Mouse (Mus musculus) embryo, embryonic 9.5 days (tissue): Measurements from ENCODE around the gene Atpaf1.

Experiments
- DNase-seq: peaks from one replicate; pipeline ENCODE4 v3.0.0-alpha.2; 2017; ENCODE audit errors: extremely low spot score

The Atpaf1 gene

DNA sequence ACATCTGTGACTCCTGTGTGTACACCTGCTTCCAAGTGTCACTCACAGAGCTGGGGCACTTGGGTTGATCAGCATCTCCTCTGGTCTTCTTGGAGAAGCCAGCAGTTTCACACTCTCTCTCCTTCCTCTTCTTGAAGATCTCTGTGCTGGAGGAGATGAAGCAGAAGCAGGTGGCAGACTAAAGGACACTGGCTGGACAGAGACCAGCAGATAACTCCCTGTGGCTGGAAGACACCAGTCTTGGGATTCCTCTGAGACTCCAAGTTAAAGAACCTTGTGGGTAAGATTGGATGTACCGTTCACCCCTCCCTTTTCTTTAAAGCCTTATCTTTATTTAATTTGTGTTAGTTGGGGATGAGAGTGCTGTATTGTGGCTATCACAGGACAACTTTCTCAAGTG, 63.5 kb downstream of the Atpaf1 start:
- no peak for DNase-seq

- DNase-seq, result no peak
Observed at GRCm38 (mm10) chr4:115848990-115849677, 64.5 kb downstream of the Atpaf1 start.

GRCm38 (mm10) chr4:115850111-115850510, 65.5 kb downstream of the Atpaf1 start:
- no peak for DNase-seq

- DNase-seq, result no peak
Observed at GRCm38 (mm10) chr4:115850631-115851030, 66.0 kb downstream of the Atpaf1 start.

DNA sequence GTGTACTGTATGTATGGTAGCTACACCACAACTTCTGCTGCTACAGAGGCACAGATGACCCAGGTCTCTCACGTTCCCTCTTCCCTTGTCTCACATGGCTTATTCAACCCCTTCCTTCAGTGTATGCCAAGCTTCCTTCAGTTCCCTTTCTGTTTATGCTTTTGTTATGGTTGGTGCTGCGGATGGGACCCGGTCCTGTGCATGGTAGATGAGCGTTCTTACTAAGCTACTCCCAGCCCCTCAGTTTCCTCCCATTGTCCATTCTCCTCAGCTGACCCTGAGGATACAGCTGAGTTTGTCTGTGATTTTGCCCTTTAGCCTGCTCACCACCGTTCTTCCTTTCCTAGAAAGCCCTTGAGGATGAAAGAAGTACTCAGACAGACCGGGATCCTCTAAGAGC, 67.0 kb downstream of the Atpaf1 start:
- no peak for DNase-seq

DNA sequence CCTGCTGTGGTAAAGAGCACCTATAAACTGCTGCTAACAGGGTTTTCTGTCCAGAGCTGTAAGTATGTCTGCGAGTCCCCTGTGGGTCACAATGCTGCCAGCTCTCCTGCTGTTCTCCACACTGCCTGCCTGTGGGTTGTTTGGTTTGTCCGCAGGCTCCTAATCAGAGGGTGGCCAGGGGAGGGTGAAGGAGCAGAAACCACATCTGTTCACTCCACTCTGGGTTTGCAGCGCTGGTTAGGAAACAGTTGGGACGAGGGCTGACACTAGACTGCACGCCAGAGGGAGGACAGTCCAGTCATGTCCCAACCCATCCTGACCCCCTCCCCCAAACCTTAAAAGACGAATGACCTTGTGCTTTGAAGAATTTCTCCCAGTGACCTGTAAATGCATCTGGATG, 70.5 kb downstream of the Atpaf1 start:
- no peak for DNase-seq

- no peak for DNase-seq
Observed at GRCm38 (mm10) chr4:115855609-115856008, 71.0 kb downstream of the Atpaf1 start.

GRCm38 (mm10) chr4:115856282-115856681, 71.7 kb downstream of the Atpaf1 start:
- DNase-seq, result no peak

- DNase-seq, result no peak
Observed at GRCm38 (mm10) chr4:115857293-115857883, 72.8 kb downstream of the Atpaf1 start.

DNA sequence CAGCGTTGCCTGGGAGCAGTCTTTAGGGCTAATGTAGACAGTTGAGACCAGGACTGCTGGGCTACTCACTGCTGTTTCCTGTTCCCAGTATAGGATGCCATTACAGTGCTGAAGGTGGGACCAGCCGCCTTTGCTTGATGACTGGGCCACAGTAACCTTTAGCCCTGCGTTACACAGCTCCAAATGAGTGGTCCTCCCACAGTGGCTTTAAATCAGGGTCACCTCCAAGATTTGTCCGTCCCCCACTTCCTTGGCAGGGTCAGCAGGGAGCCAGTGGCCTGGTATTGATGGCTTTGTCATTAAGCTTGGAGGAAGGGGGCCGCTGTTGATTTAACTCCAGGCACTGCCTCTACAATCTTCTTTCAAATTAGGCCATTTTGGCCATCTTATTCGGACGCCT, 78.7 kb downstream of the Atpaf1 start:
- no peak for DNase-seq

- DNase-seq, result no peak
Observed at GRCm38 (mm10) chr4:115863880-115864279, 79.3 kb downstream of the Atpaf1 start.
